Mouse (Mus musculus) limb, embryonic 14.5 days (tissue): ENCODE data around the gene Tppp2. TPM values are rescaled to one million over a fixed set of nuclear protein-coding genes. Genes with fewer than 3 reads are reported as not detected.
"Not testable (repeated sequence)": the region's sequence is repeated elsewhere in the genome, so short reads cannot be mapped to it uniquely, and the experiment has no call there.

Experiments used
- ATAC-seq: fragments of 200-750 bp; cut with Nextera tagmentation; 2 replicates; pipeline ENCODE4 v1.8.0; 2017; ENCODE audit warnings: low read depth, moderate number of reproducible peaks, moderate TSS enrichment; ENCODE audit not compliant: low FRiP score
- DNase-seq: peaks from one replicate; pipeline ENCODE4 v3.0.0-alpha.2; 2015; ENCODE audit warnings: low spot score
- H3K27ac ChIP-seq: fragments of 300-500 bp; sonication (generic); replicated peaks from 2 replicates; pipeline ENCODE4 v1.5.1; 2014; ENCODE audit warnings: low read depth, mild to moderate bottlenecking, low read length, moderate library complexity, mixed read lengths
- H3K27me3 ChIP-seq: fragments of 300-500 bp; sonication (generic); 2 replicates; pipeline ENCODE4 v1.6.1; 2014; ENCODE audit warnings: low read length, mixed read lengths; ENCODE audit not compliant: control insufficient read depth, insufficient read depth
- H3K36me3 ChIP-seq: fragments of 300-500 bp; sonication (generic); 2 replicates; pipeline ENCODE4 v1.6.1; 2014; ENCODE audit warnings: mild to moderate bottlenecking, low read length, moderate library complexity, mixed read lengths; ENCODE audit not compliant: control insufficient read depth, insufficient read depth
- H3K4me1 ChIP-seq: fragments of 300-500 bp; sonication (generic); 2 replicates; pipeline ENCODE4 v1.6.1; 2014; ENCODE audit warnings: antibody characterized with exemption, low read length, mixed read lengths; ENCODE audit not compliant: control insufficient read depth, insufficient read depth
- H3K4me2 ChIP-seq: fragments of 300-500 bp; sonication (generic); replicated peaks from 2 replicates; pipeline ENCODE4 v1.6.1; 2014; ENCODE audit warnings: low read depth, mild to moderate bottlenecking, low read length, moderate library complexity; ENCODE audit not compliant: severe bottlenecking
- H3K4me3 ChIP-seq: fragments of 300-500 bp; sonication (generic); replicated peaks from 2 replicates; pipeline ENCODE4 v1.5.1; 2014; ENCODE audit warnings: low read length
- H3K9ac ChIP-seq: fragments of 300-500 bp; sonication (generic); 2 replicates; pipeline ENCODE4 v1.6.1; 2014; ENCODE audit warnings: mild to moderate bottlenecking, low read depth, low read length, moderate library complexity; ENCODE audit not compliant: severe bottlenecking
- H3K9me3 ChIP-seq: fragments of 300-500 bp; sonication (generic); 2 replicates; pipeline ENCODE4 v1.6.1; 2016; ENCODE audit warnings: low read length; ENCODE audit not compliant: control insufficient read depth
- POLR2A ChIP-seq: fragments of 200-500 bp; IDR thresholded peaks from 2 replicates; pipeline ENCODE4 v1.8.0; 2012; ENCODE audit warnings: inconsistent platforms, mild to moderate bottlenecking, moderate library complexity, borderline replicate concordance; ENCODE audit not compliant: insufficient read depth, insufficient read length; ENCODE audit errors: extremely low read depth
- WGBS: fragments of 180-500 bp; shearing (Covaris S2); extraction: QIAGEN DNeasy Blood & Tissue Kit; methylation state at CpG from one replicate; pipeline ENCODE4 v1.1.7; 2014; 5-methylcytosine and 5-hydroxymethylcytosine counted together
- polyA plus RNA-seq, 2 experiments: library from polyadenylated mRNA; depleted of rRNA in 1 of 2; stranded (reverse) in 1 of 2; unstranded in 1 of 2; fragments of >200 nt; fragmentation: Nextera tagmentation in 1 of 2; extraction: Ambion mirVana in 1 of 2; gene quantifications; 2 replicates each; pipeline versions ENCODE4 v1.2.1 to v1.2.3; 2012 to 2014

The Tppp2 gene
- polyA plus RNA-seq, 2 experiments: not detected

- Histone ChIP-seq H3K4me3 (no peak overlapping the region), H3K9me3 (no peaks in the 10 kb centered on the region), H3K9ac (no peak overlapping the region), H3K4me1 (0 out of 2 replicates have a peak, but pooled peaks cover 4% of the 10 kb centered on the region), H3K27me3 (no peaks in the 10 kb centered on the region), H3K27ac (no peak overlapping the region), H3K36me3 (no peaks in the 10 kb centered on the region), H3K4me2 (no peak overlapping the region)
- ATAC-seq: no peak
- WGBS: 84% methylated on average over 2 of the region's 2 CpGs
- no peak for TF ChIP-seq POLR2A
- no peak for DNase-seq
Observed at GRCm38 (mm10) chr14:51922910-51923309, 4.7 kb downstream of the Tppp2 start.

- no peak overlapping the region for H3K27ac ChIP-seq
- no peak overlapping the region for H3K4me3 ChIP-seq
- 77% methylated on average over 4 of the region's 4 CpGs for WGBS
- no peaks in the 10 kb centered on the region for H3K9me3 ChIP-seq
- H3K4me1 ChIP-seq: 0 out of 2 replicates have a peak, but pooled peaks cover 4% of the 10 kb centered on the region
- no peaks in the 10 kb centered on the region for H3K36me3 ChIP-seq
- ATAC-seq (no peak), DNase-seq (no peak)
- H3K27me3 ChIP-seq: no peaks in the 10 kb centered on the region
- no peak overlapping the region for H3K4me2 ChIP-seq
- no peak for TF ChIP-seq POLR2A
- no peak overlapping the region for H3K9ac ChIP-seq
Observed at GRCm38 (mm10) chr14:51923492-51923891, 5.3 kb downstream of the Tppp2 start.

GRCm38 (mm10) chr14:51926930-51927329 lies 8.7 kb downstream of the Tppp2 start:
- H3K36me3 ChIP-seq, H3K4me3 ChIP-seq, H3K4me1 ChIP-seq, H3K9me3 ChIP-seq, ATAC-seq, H3K27me3 ChIP-seq, DNase-seq, H3K9ac ChIP-seq, H3K4me2 ChIP-seq, H3K27ac ChIP-seq: not testable (repeated sequence)
- WGBS: 94% methylated on average over 11 of the region's 11 CpGs

- no peak overlapping the region for H3K4me3 ChIP-seq
- 70% methylated on average over 8 of the region's 8 CpGs for WGBS
- ATAC-seq: no peak
Observed at GRCm38 (mm10) chr14:51929309-51929943, 11.2 kb downstream of the Tppp2 start.

GRCm38 (mm10) chr14:51929968-51930367 lies 11.7 kb downstream of the Tppp2 start:
- Histone ChIP-seq H3K4me2 (no peak overlapping the region), H3K4me3 (no peak overlapping the region), H3K27me3 (no peaks in the 10 kb centered on the region), H3K9me3 (no peaks in the 10 kb centered on the region), H3K27ac (no peak overlapping the region), H3K9ac (no peak overlapping the region), H3K36me3 (no peaks in the 10 kb centered on the region), H3K4me1 (peaks cover 2% of the 10 kb centered on the region; the same call in 1 of the 2 replicates)
- TF ChIP-seq POLR2A: no peak
- DNase-seq (no peak), ATAC-seq (no peak)
- WGBS: 64% methylated on average over 9 of the region's 9 CpGs

More at GRCm38 (mm10) chr14:51929309-51929943, 11.2 kb downstream of the Tppp2 start:
- no peaks in the 10 kb centered on the region for H3K9me3 ChIP-seq
- no peak for DNase-seq
- H3K4me2 ChIP-seq: no peak overlapping the region
- H3K27ac ChIP-seq: no peak overlapping the region
- H3K36me3 ChIP-seq: no peaks in the 10 kb centered on the region
- no peaks in the 10 kb centered on the region for H3K27me3 ChIP-seq
- no peak overlapping the region for H3K9ac ChIP-seq
- no peak for TF ChIP-seq POLR2A
- peaks cover 2% of the 10 kb centered on the region; the same call in 1 of the 2 replicates for H3K4me1 ChIP-seq

GRCm38 (mm10) chr14:51930824-51931223 lies 12.6 kb downstream of the Tppp2 start:
- no peaks in the 10 kb centered on the region for H3K36me3 ChIP-seq
- no peaks in the 10 kb centered on the region for H3K27me3 ChIP-seq
- peaks cover 2% of the 10 kb centered on the region; the same call in 1 of the 2 replicates for H3K4me1 ChIP-seq
- DNase-seq (peak; percentile 85), ATAC-seq (peak; percentile 47; the same call in 1 of the 2 replicates)
- TF ChIP-seq POLR2A: no peak
- no peak overlapping the region for H3K4me3 ChIP-seq
- no peak overlapping the region for H3K4me2 ChIP-seq
- H3K27ac ChIP-seq: no peak overlapping the region
- no peaks in the 10 kb centered on the region for H3K9me3 ChIP-seq
- WGBS: 31% methylated on average over 5 of the region's 5 CpGs
- no peak overlapping the region for H3K9ac ChIP-seq
